Mouse (Mus musculus) bone marrow, adult 2 months (tissue): ENCODE measurements around the gene Nell1.

ENCODE experiments used
- CTCF ChIP-seq: fragments of 200-500 bp; IDR thresholded peaks from 2 replicates; pipeline ENCODE4 v1.5.1; 2011; ENCODE audit warnings: low read length, control low read depth; ENCODE audit not compliant: control insufficient read depth, insufficient read depth
- POLR2A ChIP-seq: fragments of 200-500 bp; IDR thresholded peaks from 2 replicates; pipeline ENCODE4 v1.6.1; 2011; ENCODE audit warnings: low read depth, mild to moderate bottlenecking, control low read depth, low read length, borderline replicate concordance; ENCODE audit not compliant: control insufficient read depth

- TF ChIP-seq POLR2A, result no peak
- TF ChIP-seq CTCF, result no peak
These were observed 455.1 kb downstream of the Nell1 start for GRCm38 (mm10) chr7:50429725-50430124.
